Mouse (Mus musculus) embryo, embryonic 10 days (tissue): ENCODE data around the gene Slc44a3.

ENCODE experiments used
- DNase-seq: peaks from one replicate; pipeline ENCODE4 v3.0.0-alpha.2; 2015; ENCODE audit warnings: low spot score

Gene Slc44a3

GRCm38 (mm10) chr3:121532176-121532575, at the start of gene Slc44a3:
Gene Slc44a3, minus strand, starts transcription at chr3:121532404.
- DNase-seq = peak; percentile 59

DNA sequence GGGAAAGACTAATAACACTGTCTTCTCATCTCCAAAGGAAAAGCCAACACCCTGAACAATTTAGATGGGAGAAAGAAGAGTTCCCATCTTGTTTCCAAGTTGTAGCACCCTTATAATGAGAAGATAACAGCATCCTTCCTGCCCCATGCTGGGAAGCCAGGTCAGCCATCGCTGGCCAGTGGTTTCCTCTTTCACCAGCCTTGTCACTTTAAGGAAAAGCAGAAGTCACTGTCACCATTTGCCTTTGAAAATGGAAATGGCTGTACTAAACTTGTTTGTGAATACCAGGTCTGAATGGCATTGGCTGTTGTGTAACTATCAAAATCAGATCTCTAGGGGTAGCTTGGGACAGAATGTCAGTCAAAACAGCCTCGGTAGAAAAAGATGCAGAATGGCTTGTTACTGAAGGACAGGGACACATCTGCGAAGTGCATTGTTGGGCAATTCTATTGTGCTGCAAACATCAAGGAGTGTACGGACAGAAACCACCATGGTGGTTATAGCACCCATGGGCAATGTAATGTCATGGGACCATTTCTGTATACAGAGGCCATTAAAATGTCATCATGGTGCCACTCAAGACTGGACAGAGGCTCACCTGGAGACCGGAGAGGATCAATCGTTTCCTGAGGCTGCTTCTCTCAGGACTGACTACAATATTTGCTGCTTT, 47.8 kb upstream of the Slc44a3 start:
- no peak for DNase-seq

GRCm38 (mm10) chr3:121579402-121579801, 47.2 kb upstream of the Slc44a3 start:
- DNase-seq = no peak

DNA sequence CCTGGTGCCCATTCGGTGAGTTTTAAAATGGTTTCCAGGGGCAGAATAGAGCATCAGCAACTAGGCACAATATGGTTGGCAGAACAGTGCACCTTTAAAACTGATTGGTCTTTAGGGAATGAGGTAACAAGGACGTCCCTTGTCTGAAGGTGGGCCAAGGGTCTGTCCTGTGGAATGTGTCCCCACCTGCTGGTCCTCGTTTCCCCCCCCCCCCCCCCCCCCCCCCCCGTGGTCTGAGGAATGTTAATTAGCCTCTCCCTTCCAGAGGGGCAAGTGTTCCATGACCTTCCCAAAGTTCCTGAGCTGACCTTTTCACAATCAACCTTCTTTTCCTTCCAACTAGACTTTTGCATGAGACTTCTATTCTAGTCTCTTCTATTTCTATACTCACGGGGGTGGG, 46.5 kb upstream of the Slc44a3 start:
- DNase-seq = no peak

DNA sequence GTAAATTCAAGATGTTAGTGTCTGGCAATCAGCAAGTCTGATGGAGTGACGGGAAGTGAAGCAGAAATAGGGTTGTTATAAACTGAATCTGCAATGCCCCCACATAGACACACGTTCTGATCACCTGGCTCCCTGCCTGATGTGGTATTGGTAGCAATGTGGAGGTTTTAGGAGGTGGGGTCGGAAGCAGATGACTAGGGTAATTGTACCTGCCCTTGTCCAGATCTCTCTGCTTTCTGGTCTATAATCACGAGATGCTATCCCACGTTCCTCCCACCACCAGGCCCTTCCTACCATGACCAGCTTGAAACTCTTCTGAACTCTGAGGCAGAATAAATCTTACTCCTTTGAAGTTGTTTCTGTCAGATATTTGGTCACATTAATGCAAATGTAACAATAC, 45.4 kb upstream of the Slc44a3 start:
- no peak for DNase-seq

- DNase-seq = peak; percentile 84
Observed at GRCm38 (mm10) chr3:121577032-121577591, 44.9 kb upstream of the Slc44a3 start.

GRCm38 (mm10) chr3:121576367-121576766, 44.2 kb upstream of the Slc44a3 start:
- DNase-seq = no peak

DNA sequence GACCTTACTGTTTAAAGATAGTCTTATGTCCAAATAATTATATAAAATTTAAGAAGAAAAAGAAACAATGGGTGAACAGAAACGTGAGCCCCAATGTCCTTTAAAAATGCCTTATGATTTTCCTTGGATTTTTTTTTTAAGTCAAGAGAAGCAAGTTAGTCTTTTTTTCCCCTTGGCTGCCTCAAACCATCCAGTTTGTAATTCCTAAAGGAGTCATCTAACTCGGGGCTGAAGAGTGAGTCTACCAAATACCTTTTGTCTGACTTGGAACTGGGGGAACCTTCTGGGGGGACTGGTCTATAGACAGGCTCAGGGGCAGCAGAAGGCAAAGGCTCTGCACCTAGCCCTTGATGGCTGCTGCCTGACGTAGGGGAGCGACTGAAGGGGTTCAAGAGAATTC, 42.2 kb upstream of the Slc44a3 start:
- no peak for DNase-seq

DNA sequence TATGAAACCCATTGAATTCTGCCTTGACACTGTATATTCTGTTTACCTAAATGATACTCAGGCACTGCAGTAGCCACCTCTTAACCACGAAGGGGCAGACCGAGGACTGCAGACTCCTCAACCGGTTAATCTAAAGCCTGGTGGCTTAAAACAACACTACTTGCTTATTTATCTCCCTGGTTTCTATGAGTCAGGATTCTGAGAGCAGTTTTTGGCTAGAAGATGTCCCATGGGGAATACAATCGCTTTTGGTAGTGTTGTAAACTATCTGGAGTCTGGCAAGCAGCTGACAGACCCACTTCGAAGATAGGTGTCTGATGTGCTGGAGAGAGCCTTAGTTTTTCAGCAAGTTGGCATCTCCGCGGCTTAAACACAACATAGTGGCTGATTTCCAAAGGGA, 41.7 kb upstream of the Slc44a3 start:
- no peak for DNase-seq

GRCm38 (mm10) chr3:121571491-121571890, 39.3 kb upstream of the Slc44a3 start:
- DNase-seq = no peak

DNA sequence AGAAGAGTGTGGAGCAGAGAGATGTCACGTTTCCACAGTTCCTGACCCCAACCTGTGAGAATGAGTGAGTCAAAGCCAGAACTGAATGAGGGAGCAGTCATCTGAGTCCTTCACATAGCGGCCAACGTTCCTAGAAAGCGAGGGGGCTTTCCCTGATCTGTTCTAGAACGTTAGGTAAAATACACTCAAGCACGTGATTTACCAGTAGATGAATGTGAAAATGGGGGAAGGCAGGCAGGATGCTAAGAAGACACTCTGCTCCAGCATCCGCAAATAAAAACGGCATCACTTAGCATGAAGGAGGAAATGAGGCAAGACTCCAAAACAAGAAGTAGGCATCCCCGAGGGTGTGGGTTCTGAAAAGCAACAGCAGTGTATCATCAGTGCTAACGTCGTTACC, 38.4 kb upstream of the Slc44a3 start:
- DNase-seq = no peak

GRCm38 (mm10) chr3:121569767-121570166, 37.6 kb upstream of the Slc44a3 start:
- DNase-seq = no peak

DNA sequence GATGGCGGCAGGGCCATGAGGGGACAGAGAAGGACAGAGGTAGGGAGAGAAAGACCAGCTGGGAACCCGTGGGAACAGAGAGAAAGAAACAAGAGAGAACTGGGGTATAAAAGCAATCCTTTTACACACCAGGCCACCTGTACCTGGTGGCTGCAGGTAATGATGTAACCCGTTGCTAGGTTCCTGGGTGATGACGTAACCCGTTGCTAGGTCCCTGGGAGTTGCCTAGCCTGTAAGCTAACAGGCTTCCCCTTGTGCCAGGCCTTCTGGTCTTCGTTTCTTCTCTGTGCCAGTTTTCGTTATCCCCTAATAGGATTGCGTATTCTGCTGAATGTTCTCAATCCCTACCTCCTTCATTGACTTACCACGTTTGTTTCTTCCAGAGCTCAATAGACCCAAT, 36.8 kb upstream of the Slc44a3 start:
- DNase-seq = no peak

GRCm38 (mm10) chr3:121567904-121568303, 35.7 kb upstream of the Slc44a3 start:
- DNase-seq = no peak

DNA sequence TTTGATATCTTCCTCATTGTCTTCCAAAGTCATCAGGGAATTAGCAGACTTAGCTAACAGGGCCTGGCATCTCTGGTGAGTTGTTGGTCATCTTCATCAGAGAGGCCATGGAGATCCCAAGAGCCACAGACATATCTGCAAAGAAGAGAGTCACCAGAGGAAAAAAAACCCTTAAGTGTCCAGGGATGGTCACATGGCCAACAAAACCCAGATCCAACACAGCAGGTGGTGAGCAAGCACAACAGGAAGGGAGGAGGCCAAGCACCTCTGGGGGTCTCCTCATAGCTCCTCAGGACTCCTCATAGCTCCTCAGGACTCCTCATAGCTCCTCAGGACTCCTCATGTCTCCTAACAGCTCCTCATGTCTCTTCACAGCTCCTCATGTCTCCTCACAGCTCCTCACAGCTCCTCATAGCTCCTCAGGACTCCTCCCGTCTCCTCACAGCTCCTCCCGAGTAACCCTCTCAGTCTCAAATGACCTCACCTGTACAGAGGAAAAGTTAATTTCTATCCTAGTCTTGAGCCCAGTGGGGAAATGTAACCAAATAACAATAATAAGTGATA, 35.2 kb upstream of the Slc44a3 start:
- DNase-seq = no peak

DNA sequence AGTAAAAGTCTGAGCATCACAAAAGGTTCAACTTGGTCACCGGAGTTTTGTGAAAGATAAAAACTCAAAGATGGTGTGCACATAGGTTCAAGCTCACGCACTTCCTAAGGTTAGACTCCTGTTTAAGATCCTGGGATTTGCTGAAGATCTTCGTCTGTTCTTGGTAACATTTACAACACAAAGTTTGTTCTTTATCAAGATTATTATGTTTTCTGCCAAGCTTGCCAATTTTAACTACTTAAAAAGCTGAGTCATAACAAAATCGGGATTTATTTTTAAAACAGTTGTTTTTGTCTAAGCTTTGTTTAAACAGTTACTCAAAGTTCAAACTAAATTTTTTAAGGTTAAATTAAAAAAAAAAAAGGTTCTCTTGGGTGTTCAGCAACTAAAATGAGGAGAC, 34.7 kb upstream of the Slc44a3 start:
- DNase-seq = no peak

DNA sequence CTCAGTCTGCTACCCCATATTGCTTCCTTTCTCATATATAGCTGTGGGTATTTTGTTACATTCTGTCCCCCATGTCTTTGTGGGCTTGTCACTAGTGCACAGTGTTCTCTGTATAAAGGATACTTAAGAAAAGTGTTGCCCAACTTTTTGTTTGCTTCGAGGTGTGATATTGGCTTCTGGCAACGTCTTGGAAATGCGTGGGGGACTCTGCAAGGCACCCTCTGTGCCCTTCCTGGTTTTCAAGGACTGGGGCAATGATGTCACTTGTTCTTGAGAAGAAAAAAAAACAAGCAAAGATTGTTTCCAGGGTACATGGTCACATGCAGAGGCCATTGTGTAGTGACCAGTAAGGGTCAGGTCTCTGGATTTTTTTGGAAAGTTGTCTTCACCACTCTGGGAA, 29.6 kb upstream of the Slc44a3 start:
- DNase-seq = no peak

GRCm38 (mm10) chr3:121560115-121560865, 28.1 kb upstream of the Slc44a3 start:
- no peak for DNase-seq

DNA sequence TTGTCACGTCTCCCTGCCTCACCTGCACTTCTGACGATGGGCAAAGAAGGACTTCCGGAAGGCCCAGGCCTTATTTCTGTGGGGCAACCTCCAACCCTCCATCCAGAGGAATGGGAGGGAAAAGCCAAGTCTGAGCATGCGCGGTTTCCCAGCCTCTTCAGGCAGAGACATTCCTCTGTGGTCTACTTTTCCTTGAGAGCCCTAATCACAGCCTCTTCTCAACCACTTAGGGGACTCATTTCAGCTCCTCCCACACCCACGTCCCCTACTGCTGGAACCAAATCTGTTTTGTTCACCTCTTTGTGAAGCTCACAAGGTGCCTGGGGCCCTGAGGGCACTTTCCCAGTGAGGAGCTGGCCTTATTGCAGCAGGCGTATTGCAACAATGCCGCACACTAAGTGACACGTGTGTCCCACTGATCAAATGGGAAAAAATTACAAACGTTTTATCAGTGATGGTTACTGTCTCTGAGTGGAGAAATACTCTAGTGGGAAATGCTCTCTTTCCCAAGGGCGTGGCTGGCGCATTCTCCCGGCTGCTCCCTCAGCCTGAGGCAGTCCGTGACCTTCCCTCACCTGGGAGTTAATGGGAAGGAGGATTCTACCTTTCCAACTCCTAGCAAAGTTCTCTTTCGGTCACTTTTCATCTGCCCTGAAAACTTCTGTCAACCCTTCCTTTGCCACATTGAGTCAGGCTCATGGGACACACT, 27.4 kb upstream of the Slc44a3 start:
- DNase-seq = no peak

- no peak for DNase-seq
Observed at GRCm38 (mm10) chr3:121558861-121559260, 26.7 kb upstream of the Slc44a3 start.

- no peak for DNase-seq
Observed at GRCm38 (mm10) chr3:121556304-121556703, 24.1 kb upstream of the Slc44a3 start.

GRCm38 (mm10) chr3:121553294-121553693, 21.1 kb upstream of the Slc44a3 start:
- no peak for DNase-seq
